Mouse (Mus musculus): Measurements from ENCODE around the gene Edn3.

GRCm38 (mm10) chr2:174797495-174798068 lies 37.2 kb downstream of the Edn3 start:
- TF ChIP-seq CTCF (IDR thresholded peaks at IDR 0.05) (peak; percentile 16; the same call in 1 of the 2 replicates), EP300 (IDR thresholded peaks at IDR 0.05) (no peak)
